Mouse (Mus musculus): ENCODE data around the gene Ube2d1.
A peak's percentile ranks its signal among the peaks of the same experiment; 100 is the strongest.

The Ube2d1 gene

DNA sequence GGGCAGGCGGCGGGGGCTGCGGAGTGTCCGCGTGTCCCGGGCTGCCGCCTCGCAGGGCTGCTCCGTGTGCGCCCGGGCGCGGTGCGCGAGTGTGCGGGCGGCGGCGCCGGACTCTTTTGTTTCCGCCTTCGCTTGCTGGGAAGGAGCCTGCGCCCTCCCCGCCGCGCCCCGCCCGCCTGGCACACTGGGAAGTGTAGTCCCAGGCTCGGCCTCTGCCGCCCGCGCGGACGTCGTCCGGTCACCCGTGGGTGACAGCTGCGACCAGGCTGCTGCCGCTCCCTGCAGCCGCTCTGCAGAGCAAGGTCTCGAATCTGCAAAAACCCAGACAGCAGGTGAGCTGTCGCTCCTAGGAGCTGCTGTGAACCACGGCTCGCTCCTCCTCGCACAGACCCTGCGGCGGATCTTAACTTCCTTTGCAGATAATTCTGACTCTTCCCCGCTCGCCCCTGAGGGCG, at the start of gene Ube2d1:
Gene Ube2d1 (minus strand): TSS at position 137 of the 455 bp plus-strand sequence.
- DNase-seq (ENCODE audit: low spot score): peak; percentile 89

- DNase-seq (ENCODE audit: low spot score): no peak
Measured at GRCm38 (mm10) chr10:71332859-71333258, 47.8 kb upstream of the Ube2d1 start.

GRCm38 (mm10) chr10:71332376-71332775, 47.3 kb upstream of the Ube2d1 start:
- DNase-seq (ENCODE audit: low spot score): no peak

DNA sequence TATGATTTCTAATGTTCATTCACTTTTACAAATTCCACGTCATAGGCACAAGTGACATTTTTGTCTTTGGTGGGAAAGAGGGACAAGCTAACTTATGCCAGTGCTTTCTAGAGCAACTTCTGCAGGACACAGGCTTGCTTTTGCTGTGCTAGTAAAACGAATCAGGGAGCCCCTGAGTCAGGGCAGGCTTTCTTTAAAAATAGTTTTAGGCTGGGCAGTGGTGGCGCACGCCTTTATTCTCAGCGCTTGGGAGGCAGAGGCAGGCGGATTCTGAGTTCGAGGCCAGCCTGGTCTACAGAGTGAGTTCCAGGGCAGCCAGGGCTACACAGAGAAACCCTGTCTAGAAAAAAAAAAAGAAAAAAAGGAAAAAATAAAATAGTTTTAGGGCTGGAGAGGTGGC, 46.8 kb upstream of the Ube2d1 start:
- no peak for DNase-seq (ENCODE audit: low spot score)

DNA sequence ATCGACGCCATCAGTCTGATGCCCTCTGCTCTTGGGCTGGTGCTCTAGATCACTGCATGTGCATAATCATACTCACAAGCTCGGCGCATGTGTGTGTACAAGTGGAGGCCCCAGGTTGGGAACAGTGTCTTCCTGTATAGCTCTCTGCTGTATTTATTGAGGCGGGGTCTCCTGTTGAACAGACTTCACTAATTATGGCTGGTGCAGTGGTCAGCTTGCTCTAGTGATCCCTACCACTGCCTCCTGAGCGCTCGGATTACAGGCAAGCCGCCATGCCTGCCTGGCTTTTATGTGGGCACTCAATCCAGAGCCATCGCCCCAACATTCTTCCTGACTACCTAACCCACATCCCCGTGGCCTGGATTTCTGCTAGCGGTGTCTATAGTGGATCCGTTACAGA, 45.0 kb upstream of the Ube2d1 start:
- no peak for DNase-seq (ENCODE audit: low spot score)

GRCm38 (mm10) chr10:71329295-71329694, 44.2 kb upstream of the Ube2d1 start:
- DNase-seq (ENCODE audit: low spot score): no peak

- no peak for DNase-seq (ENCODE audit: low spot score)
Measured at GRCm38 (mm10) chr10:71328870-71329269, 43.8 kb upstream of the Ube2d1 start.

DNA sequence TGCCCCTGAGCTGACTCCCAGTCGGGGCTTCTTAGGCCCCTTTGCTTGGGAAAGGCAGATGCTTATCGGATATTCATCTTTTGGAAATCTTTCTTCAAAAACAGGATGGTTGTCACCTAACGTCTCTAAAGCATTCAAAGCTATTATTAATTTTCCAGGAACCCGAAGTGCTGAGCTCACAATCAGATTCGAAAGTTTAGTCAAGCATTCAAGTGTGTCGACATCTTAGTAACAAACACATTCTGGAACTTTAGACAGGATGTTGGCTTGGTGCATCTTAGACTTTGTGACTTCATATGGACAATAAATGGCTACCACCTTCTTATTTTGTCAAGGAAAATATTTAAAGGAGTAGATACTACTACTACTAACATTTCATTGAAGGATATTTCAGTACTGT, 43.3 kb upstream of the Ube2d1 start:
- DNase-seq (ENCODE audit: low spot score): no peak

DNA sequence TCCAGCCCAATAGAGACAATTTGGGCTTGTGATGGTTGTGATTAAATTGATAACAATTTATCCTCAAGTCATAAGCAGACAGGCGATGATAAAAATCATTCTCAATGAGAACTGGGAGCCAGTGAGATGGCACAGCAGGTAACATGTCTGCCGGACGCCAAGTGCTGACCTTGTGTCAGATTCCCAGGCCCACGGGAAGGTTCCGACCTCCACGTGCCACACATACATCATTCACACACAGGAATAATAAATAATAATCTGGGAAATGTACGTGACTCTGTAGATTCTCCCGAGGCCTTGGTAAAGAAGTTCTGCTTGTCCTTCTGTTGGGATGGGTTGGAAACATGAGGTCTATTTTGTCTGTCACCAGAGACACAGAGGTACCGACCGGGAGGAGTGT, 42.3 kb upstream of the Ube2d1 start:
- DNase-seq (ENCODE audit: low spot score): no peak

DNA sequence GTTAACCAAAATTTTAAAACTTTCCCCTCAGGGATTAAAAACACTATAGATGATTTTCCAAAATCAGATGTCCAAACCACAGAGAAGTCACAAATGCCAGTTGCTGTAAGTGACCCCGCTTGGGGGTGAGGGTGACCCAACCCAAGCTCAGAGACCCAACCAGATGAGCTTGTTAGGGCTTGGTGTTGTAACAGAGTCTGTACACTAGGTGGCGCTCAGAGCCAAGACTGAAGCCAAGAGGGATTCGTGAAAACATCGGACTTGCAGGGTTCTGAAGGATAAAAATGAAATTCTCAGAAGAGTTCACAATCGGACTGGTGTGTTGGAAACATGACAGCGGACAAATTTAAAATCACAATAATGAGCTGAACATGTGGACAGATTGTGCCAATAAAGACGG, 41.7 kb upstream of the Ube2d1 start:
- peak; percentile 64 for DNase-seq (ENCODE audit: low spot score)

GRCm38 (mm10) chr10:71326123-71326522, 41.1 kb upstream of the Ube2d1 start:
- no peak for DNase-seq (ENCODE audit: low spot score)

DNA sequence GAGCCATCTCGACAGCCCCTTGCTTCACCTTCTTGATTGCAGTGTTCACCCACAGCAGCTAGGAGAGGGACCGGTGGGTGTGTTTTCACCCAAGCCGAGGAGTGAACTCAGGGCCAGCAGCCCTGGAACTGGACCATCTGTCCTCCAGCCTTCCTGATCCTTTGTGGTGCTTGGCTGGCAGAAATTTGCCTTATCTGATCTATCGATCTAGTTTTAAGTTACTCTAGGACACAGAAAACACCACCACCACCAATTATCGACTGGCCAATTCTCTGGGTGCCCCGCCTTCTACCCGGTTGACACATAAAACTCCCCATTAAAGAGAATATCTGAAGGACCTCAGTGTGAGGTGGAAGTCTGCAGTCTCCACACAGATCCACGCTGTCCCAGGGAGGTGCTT, 38.6 kb upstream of the Ube2d1 start:
- DNase-seq (ENCODE audit: low spot score): no peak

DNA sequence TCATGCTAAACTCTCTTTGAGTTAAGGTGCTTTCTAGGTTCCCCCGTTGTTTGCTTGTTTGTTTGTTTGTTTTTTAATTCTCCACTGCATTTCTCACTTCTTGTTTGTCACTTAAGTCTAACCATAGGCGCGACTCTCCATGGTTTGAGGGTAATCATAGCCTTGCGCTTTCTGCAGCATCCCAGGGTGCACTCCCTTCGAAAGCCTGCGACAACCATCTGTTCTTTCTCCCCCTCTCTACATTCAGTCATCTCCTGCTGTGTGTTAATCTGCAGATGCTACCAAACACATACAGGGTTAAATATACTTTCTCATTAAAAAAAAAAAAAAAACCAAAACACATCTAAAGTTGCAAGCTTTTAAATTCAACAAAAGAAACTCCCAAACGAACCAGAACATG, 31.4 kb upstream of the Ube2d1 start:
- no peak for DNase-seq (ENCODE audit: low spot score)

GRCm38 (mm10) chr10:71316056-71316455, 31.0 kb upstream of the Ube2d1 start:
- DNase-seq (ENCODE audit: low spot score): no peak

GRCm38 (mm10) chr10:71314596-71314995, 29.5 kb upstream of the Ube2d1 start:
- DNase-seq (ENCODE audit: low spot score): no peak

DNA sequence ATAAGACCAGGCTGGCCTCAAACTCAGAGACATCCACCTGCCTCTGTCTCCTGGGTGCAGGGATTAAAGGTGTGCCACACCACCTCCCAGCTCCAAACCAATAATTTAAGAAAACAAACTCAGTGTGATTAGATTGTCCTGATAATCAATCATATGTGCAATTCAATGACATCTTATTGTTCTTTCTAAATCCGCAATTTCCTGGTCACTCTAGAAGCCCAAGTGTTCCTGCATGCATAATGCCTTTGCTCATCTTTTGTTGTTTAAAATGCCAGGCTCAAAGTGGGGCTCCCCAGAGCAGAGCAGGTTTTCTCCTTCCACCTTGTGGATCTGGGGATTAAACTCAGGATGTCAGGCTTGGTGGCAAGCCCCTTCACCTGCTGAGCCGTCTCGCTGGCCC, 25.2 kb upstream of the Ube2d1 start:
- DNase-seq (ENCODE audit: low spot score): no peak

DNA sequence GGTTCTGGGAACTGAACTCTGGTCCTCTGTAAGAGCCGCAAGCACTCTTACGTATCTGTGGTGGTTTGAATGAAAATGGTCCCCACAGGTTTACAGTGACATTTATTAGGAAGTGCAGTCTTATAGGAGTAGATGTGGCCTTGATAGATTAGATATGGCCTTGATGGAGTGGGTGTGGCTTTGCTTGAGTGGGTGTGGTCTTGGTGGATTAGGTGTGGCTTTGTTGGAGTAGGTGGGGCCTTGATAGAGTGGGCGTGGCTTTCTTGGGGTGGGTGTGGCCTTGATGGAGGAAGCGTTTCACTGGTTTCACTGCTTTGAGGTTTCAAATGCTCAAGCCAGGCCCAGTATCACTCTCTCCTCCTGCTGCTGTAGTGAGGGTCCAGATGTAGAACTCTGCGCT, 23.1 kb upstream of the Ube2d1 start:
- DNase-seq (ENCODE audit: low spot score): no peak

DNA sequence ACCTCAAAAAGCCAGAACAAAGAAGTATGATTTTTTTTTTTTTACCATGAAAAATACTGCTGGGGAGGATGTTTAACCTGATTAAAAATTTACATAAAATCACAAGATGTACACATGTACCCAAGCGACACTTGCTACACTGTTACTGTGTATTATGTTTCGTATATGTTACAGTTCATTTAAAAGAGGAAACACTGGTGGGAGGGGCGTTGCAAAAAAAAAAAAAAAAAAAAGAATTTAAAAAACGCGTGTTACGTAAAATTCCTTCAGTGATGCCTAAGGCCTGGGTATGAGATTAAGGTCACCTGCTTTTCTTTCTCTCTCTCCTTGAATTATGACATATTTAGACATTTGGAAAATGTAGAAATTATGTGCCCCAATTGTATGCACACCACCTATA, 21.7 kb upstream of the Ube2d1 start:
- DNase-seq (ENCODE audit: low spot score): no peak

DNA sequence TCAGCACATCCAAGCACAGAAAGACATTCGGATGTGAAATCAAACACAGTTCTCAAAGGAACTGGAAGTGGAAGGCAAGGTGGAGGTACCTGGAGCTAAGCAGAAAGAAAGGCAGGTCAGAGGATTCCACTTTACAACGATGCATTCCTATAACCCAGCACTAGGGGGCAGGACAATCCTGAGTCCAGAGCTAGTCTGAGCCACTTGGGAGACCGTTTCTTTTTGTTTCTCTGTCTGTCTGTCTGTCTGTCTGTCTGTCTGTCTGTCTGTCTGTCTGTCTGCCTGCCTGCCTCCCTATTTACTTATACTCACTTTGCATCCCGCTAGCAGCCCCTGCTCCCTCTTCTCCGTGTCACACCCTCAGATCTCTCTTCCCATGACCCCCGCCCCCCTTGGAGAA, 21.1 kb upstream of the Ube2d1 start:
- DNase-seq (ENCODE audit: low spot score): peak; percentile 20

- DNase-seq (ENCODE audit: low spot score): peak; percentile 17
Measured at GRCm38 (mm10) chr10:71302490-71302889, 17.4 kb upstream of the Ube2d1 start.

DNA sequence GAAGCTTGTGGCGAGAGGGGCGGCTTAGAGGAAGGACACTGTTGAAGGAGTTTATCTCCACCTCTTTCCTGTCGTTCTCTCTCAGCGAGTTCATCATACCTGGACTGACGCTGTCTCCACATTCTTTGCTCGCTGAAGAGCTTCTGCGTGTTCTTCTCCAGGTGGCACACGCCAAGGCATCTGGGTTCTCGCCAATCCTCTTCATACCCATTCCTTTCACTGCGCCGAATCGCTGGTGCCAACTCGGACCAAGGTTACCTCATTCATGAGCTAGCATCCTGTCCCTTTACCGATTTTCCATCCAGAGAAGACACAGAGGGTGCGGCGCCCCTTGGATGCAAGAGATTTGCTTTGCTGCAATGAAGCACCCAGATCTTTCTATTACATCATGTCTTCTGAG, 15.1 kb upstream of the Ube2d1 start:
- DNase-seq (ENCODE audit: low spot score): no peak

GRCm38 (mm10) chr10:71293245-71293644, 8.2 kb upstream of the Ube2d1 start:
- DNase-seq (ENCODE audit: low spot score): no peak

DNA sequence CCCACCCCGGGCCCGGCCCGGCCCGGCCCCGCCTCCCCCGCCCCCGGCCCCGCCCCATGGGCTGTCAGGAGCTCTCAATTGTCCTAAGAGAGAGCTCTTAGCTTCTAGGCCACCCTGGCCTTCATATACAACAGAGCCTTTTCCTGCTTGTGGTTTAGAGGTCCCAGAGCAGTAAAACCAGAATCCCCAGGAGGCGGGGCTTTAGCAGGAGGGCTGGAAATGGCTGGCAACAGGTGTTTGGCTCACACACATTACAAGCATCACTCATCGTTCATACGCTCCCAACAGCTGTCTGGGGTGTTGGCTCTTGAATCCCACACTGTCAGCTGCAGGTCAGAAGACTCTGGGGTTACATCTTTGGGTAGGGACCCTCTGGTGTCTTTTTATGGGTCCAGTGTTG, 7.2 kb upstream of the Ube2d1 start:
- peak; percentile 13 for DNase-seq (ENCODE audit: low spot score)

- DNase-seq (ENCODE audit: low spot score): no peak
Measured at GRCm38 (mm10) chr10:71291801-71292200, 6.7 kb upstream of the Ube2d1 start.

DNA sequence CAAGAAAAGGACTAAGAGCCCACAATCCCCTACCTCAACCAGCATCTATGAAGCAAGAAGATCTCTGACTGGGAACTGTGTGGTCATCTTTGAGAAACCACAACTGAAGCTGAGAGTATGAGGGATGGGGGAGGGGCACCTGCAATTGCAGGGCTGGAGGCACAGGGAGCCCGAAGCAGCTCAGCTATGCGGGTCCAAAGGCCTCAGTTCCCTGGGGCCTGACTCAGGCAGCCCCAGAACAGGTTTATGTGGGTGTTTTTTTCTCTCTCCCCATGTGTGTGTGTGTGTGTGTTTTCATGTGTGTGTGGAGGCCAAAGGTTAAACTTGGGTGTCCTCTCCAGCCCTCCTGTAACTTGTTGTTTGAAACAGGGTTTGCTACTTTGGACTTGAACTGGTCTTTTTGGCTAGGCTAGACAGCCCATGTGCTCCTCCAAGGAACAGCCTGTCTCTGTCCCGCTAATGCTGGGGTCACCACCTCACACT, 6.2 kb upstream of the Ube2d1 start:
- DNase-seq (ENCODE audit: low spot score): no peak

Data from lung, postnatal 25 days (tissue).